Mouse (Mus musculus): ENCODE measurements at regions not wholly inside any gene's neighbourhood (a gene's known extent, or its start where the extent isn't known, plus 50 kb on each side); places are given as distances from the start of the nearest gene placed in this dataset.
"Not testable (repeated sequence)": the region's sequence is repeated elsewhere in the genome, so short reads cannot be mapped to it uniquely, and the experiment has no call there.

DNA sequence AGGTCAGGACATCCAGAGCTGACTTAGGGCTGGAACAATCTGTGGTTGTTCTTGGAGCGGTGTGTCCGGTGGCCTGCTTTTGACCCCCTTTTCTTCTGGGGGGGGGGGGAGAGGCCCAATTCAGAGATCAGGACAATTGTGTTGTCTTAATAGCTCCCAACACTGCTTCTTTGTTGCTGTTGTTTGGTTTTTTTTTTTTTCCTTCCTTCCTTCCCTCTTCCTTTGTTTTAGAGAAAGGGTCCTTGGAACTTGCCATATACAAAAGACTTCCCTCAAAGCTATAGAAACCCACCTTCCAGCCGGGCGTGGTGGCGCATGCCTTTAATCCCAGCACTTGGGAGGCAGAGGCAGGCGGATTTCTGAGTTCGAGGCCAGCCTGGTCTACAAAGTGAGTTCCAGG is 49.8 kb upstream of the Jarid2 start:
- H3K27ac ChIP-seq (replicated peaks); H3K4me2 ChIP-seq (replicated peaks); H3K9me3 ChIP-seq; ATAC-seq (ENCODE audit: low FRiP score, low read depth); H3K4me1 ChIP-seq; H3K9ac ChIP-seq (replicated peaks); H3K4me3 ChIP-seq; H3K36me3 ChIP-seq: not testable (repeated sequence)
- H3K27me3 ChIP-seq, result peaks cover 10% of the 10 kb centered on the region
- 86% methylated on average over 7 of the region's 7 CpGs for WGBS

Data from midbrain, embryonic 12.5 days (tissue).